Mouse (Mus musculus): ENCODE measurements around the gene Akt3.
A peak's percentile ranks its signal among the peaks of the same experiment; 100 is the strongest.

Gene Akt3

DNA sequence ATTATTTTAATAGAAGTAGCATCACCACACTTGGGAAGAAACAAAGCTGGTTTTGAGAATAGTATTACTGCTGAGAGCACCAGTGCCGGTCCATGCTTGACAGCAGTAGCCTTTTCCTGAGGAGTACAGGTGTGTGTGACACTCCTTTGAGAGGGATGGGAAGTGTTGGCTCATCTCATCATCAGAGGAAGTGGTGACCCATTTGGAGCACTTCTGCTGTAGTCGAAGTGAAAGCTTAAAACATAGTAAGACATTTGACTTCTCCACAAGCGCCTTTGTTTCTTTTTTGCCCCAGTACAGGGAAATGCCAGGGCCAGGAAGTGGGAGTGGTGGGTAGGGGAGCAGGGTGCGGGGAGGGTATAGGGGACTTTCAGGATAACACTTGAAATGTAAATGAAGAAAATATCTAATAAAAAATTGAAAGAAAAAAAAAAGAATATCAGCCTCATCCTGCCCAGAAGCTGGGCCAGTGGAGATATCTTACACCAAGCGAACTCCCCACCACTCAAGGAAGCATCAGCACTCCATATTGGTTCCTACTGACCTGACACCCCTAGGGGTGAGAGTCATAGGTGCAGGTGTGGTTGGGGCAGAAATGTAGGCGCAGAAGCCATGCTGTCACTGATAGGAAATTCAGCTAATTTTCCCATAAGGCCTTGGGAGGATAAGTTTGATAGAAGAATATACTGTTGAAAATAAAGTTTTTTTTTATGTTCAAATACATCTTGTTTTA, 284.5 kb downstream of the Akt3 start:
- DNase-seq: peak; percentile 38

DNA sequence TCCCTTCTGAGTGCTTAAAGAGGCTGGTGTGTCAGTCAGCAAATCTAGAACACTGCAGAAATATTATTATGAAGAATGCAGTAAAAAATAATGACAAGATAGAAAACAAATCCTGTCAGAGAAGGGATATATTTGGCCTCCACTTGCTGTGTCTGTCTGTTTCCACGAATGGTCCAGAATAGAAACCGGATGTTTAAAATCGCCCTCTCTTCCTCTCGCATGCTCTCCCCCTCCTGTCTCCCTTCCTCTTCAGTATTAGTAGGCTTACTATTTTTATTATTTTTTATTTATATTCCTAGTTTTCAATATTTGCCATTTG, 286.6 kb downstream of the Akt3 start:
- no peak for DNase-seq

DNA sequence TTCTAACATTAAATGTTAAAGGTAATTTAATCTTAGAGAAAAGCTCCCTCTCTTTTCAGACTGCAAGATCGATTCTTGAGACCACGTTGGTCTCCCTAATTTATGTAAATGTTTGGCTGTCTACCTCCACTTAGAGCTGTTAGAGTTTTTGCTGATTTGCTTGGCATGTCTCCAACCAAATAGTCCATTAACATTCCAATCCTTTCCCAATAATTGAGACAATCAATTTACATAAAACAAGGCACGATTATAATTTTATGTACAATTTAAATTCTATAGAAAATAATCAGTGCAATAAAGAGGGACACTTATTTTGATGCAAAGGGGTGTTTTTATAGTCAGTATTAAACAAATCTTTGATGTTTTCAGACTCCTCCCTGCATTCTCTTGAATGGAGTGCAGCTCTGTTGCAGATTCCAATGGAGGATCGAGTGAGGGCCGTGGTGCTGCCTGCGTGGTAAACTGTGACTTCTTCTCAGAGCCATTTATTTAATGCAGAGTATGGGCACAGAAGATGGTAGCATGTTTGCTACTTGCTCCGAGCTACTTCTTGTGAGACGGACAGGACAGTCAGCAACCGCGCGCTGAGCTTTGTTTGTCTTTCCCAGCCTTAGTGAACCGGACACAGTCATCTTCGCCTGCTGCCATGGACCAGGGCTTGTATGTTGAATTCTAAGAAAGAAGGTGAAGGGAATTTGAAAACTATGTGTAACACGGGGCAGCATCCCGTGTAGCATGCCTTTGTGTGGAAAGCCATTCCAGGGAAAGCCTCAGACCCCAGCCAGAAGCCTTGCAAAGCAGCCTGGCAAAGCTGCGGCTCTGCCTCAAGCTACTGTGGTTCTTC, 287.1 kb downstream of the Akt3 start:
- no peak for DNase-seq

Data from thymus, postnatal 25 days (tissue).